ENCODE assay signal across 18 mouse cellular contexts in the genomic region with DNA sequence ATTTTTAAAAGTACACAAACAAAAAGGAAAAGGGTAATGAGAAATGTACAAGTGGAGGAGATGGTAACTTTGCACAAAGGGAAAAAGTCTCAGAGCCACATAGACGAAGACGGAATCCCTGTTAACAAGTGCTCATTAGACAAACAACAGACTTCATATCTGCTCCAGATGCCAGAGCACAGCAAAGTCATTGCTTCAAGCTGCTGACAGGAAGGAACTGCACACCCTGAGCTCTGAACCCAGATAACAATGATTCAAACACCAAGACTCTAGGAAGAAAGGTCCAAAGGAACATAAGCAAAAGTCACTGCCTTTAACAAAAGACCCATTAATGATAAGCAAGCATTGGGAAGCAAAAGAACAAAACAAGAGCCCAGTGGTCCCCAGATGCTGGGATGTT.
DNase-seq lines count a peak whose midpoint lies in the region; ATAC-seq and TF ChIP-seq lines count a peak whose summit lies in the region.
"Had no signal": no experiment of that assay in that cellular context is flagged by ENCODE, and none has a peak within 500 bp of the region (broad histone marks: within the 10 kb centered on the region; RNA-seq: fewer than 3 reads in every experiment).

No protein-coding gene starts in this region.

- H3K9me3 ChIP-seq in heart, embryonic 13.5 days: peaks cover 2% of the 10 kb centered on the region; the same call in 1 of the 2 replicates
- H3K9me3 ChIP-seq in lung, postnatal 0 days (ENCODE audit: low read length): no peaks in the 10 kb centered on the region
- H3K9me3 ChIP-seq in heart, embryonic 14.5 days (ENCODE audit: control insufficient read depth, low read length): no peaks in the 10 kb centered on the region
- no peaks in the 10 kb centered on the region for H3K9me3 ChIP-seq in intestine, postnatal 0 days (ENCODE audit: control insufficient read depth)
- H3K9me3 ChIP-seq: forebrain, embryonic 15.5 days; hindbrain, embryonic 13.5 days; kidney, embryonic 15.5 days had no signal

- 7% methylated on average over 2 of the region's 2 CpGs for WGBS in heart, embryonic 13.5 days
- 33% methylated on average over 2 of the region's 2 CpGs for WGBS in lung, postnatal 0 days
- 2% methylated on average over 2 of the region's 2 CpGs for WGBS in heart, embryonic 14.5 days
- WGBS in intestine, postnatal 0 days: 51% methylated on average over 2 of the region's 2 CpGs

- H3K9ac ChIP-seq in heart, embryonic 13.5 days: no peak overlapping the region
- no peak overlapping the region for H3K9ac ChIP-seq in lung, postnatal 0 days (replicated peaks; ENCODE audit: low read depth)
- H3K9ac ChIP-seq in heart, embryonic 14.5 days (ENCODE audit: low read length): no peak overlapping the region
- no peak overlapping the region for H3K9ac ChIP-seq in intestine, postnatal 0 days (ENCODE audit: low read depth, low read length)
- H3K9ac ChIP-seq: forebrain, embryonic 15.5 days; hindbrain, embryonic 13.5 days; kidney, embryonic 15.5 days had no signal

- no peaks in the 10 kb centered on the region for H3K36me3 ChIP-seq in heart, embryonic 13.5 days
- H3K36me3 ChIP-seq in lung, postnatal 0 days (ENCODE audit: insufficient read depth, low read length): no peaks in the 10 kb centered on the region
- H3K36me3 ChIP-seq in heart, embryonic 14.5 days (ENCODE audit: control insufficient read depth, insufficient read depth, low read length): no peaks in the 10 kb centered on the region
- no peaks in the 10 kb centered on the region for H3K36me3 ChIP-seq in intestine, postnatal 0 days (ENCODE audit: control insufficient read depth, insufficient read depth)
- H3K36me3 ChIP-seq: forebrain, embryonic 15.5 days; hindbrain, embryonic 13.5 days; kidney, embryonic 15.5 days had no signal

- DNase-seq in heart, adult 18-20 months: no peak
- peak; percentile 26 for DNase-seq in lung, postnatal 0 days (ENCODE audit: low spot score)
- DNase-seq in lung, postnatal 4 days: no peak
- peak; percentile 42 for DNase-seq in lung, postnatal 36 days
- DNase-seq in left cerebral cortex, postnatal 10 days (ENCODE audit: extremely low spot score in 1 of 2, low spot score in 2 of 2): no peak
- DNase-seq: adrenal gland, postnatal 14 days; cerebellum, adult 11 months; cerebellum, postnatal 10 days; retina, postnatal 1 day; thymus, adult 2 months had no signal

- no peak for TF ChIP-seq CTCF in lung, postnatal 0 days (IDR thresholded peaks at IDR 0.05)
- TF ChIP-seq CTCF in intestine, postnatal 0 days (IDR thresholded peaks at IDR 0.05; ENCODE audit: low read depth): no peak

- no peak for ATAC-seq in heart, embryonic 13.5 days (ENCODE audit: extremely low read depth, insufficient number of reproducible peaks, low FRiP score, low TSS enrichment)
- ATAC-seq in lung, postnatal 0 days: peak; percentile 80
- ATAC-seq in heart, embryonic 14.5 days (ENCODE audit: insufficient number of reproducible peaks, insufficient read depth, low FRiP score, low read depth): peak; percentile 68; the same call in 1 of the 2 replicates
- no peak for ATAC-seq in intestine, postnatal 0 days
- ATAC-seq: CD4-positive, CD25-positive, alpha-beta regulatory T cell, adult 4 months; forebrain, embryonic 15.5 days; inflammation-experienced regulatory T-cells, adult 6 months had no signal

- peak; percentile 67; the same call in 1 of the 2 replicates for TF ChIP-seq EP300 in lung, postnatal 0 days (IDR thresholded peaks at IDR 0.05)

- intact Hi-C loops in left cerebral cortex, postnatal 10 days (cut with DNase I): no loop called here

- no peak overlapping the region for H3K4me3 ChIP-seq in heart, embryonic 13.5 days
- H3K4me3 ChIP-seq in lung, postnatal 0 days (ENCODE audit: low read depth, low read length): no peak overlapping the region
- no peak overlapping the region for H3K4me3 ChIP-seq in heart, embryonic 14.5 days (ENCODE audit: control insufficient read depth in 1 of 2, insufficient read depth in 1 of 2, low read depth in 1 of 2, low read length in 2 of 2)
- H3K4me3 ChIP-seq in intestine, postnatal 0 days (ENCODE audit: low read depth, low read length): no peak overlapping the region
- H3K4me3 ChIP-seq: forebrain, embryonic 15.5 days; hindbrain, embryonic 13.5 days; kidney, embryonic 15.5 days had no signal

- no peak overlapping the region for H3K4me2 ChIP-seq in heart, embryonic 13.5 days
- no peak overlapping the region for H3K4me2 ChIP-seq in lung, postnatal 0 days (replicated peaks; ENCODE audit: low read depth, low read length)
- no peak overlapping the region for H3K4me2 ChIP-seq in heart, embryonic 14.5 days (ENCODE audit: low read length)
- no peak overlapping the region for H3K4me2 ChIP-seq in intestine, postnatal 0 days (replicated peaks; ENCODE audit: low read depth)
- H3K4me2 ChIP-seq: forebrain, embryonic 15.5 days; hindbrain, embryonic 13.5 days; kidney, embryonic 15.5 days had no signal

- no peaks in the 10 kb centered on the region for H3K27me3 ChIP-seq in heart, embryonic 13.5 days (replicated peaks)
- no peaks in the 10 kb centered on the region for H3K27me3 ChIP-seq in lung, postnatal 0 days (replicated peaks; ENCODE audit: insufficient read depth, low read length)
- H3K27me3 ChIP-seq in heart, embryonic 14.5 days (ENCODE audit: control insufficient read depth, insufficient read depth, low read length): no peaks in the 10 kb centered on the region
- H3K27me3 ChIP-seq in intestine, postnatal 0 days (replicated peaks; ENCODE audit: control insufficient read depth, insufficient read depth, low read length): no peaks in the 10 kb centered on the region
- H3K27me3 ChIP-seq: forebrain, embryonic 15.5 days; kidney, embryonic 15.5 days had no signal

- H3K27ac ChIP-seq in heart, embryonic 13.5 days (replicated peaks): peak overlapping the region; percentile 82
- H3K27ac ChIP-seq in lung, postnatal 0 days (ENCODE audit: low read length): 0 out of 2 replicates have a peak overlapping the region, but pooled peaks have one; percentile 26
- peak overlapping the region; percentile 71 to 82 for H3K27ac ChIP-seq in heart, embryonic 14.5 days (replicated peaks in 1 of 2; ENCODE audit: control insufficient read depth in 1 of 2, insufficient read depth in 1 of 2, low read depth in 2 of 2, low read length in 2 of 2)
- H3K27ac ChIP-seq in intestine, postnatal 0 days (ENCODE audit: low read depth, low read length): no peak overlapping the region
- H3K27ac ChIP-seq: forebrain, embryonic 15.5 days; hindbrain, embryonic 13.5 days; kidney, embryonic 15.5 days had no signal

- H3K4me1 ChIP-seq in heart, embryonic 13.5 days: peaks cover 33% of the 10 kb centered on the region
- H3K4me1 ChIP-seq in lung, postnatal 0 days (ENCODE audit: insufficient read depth, low read depth, low read length): no peaks in the 10 kb centered on the region
- peaks cover 8 to 18% of the 10 kb centered on the region in 2 experiments; a peak in 3 of 4 replicates for H3K4me1 ChIP-seq in heart, embryonic 14.5 days (ENCODE audit: control insufficient read depth in 2 of 2, insufficient read depth in 2 of 2, low read length in 2 of 2)
- H3K4me1 ChIP-seq in intestine, postnatal 0 days (replicated peaks; ENCODE audit: control insufficient read depth, insufficient read depth, low read length): no peaks in the 10 kb centered on the region
- H3K4me1 ChIP-seq: forebrain, embryonic 15.5 days; hindbrain, embryonic 13.5 days; kidney, embryonic 15.5 days had no signal

Comparison
In these comparisons a context has a peak if more than half of its experiments do, and no peak if none do; other contexts are left out.
1. ATAC-seq: peak in lung, postnatal 0 days (single experiment) and heart, embryonic 14.5 days (single experiment); none in heart, embryonic 13.5 days (single experiment) and intestine, postnatal 0 days (single experiment).
2. DNase-seq: peak in lung, postnatal 0 days (single experiment) and lung, postnatal 36 days (single experiment); none in heart, adult 18-20 months (0 of 2), lung, postnatal 4 days (0 of 2) and left cerebral cortex, postnatal 10 days (0 of 2).